Mouse (Mus musculus): ENCODE results near the gene Runx3. TPM values are rescaled to one million over a fixed set of nuclear protein-coding genes. Genes with fewer than 3 reads are reported as not detected.

Runx3 gene
- polyA plus RNA-seq, 1 experiment from 2014 or later, result 0.57 TPM

DNA sequence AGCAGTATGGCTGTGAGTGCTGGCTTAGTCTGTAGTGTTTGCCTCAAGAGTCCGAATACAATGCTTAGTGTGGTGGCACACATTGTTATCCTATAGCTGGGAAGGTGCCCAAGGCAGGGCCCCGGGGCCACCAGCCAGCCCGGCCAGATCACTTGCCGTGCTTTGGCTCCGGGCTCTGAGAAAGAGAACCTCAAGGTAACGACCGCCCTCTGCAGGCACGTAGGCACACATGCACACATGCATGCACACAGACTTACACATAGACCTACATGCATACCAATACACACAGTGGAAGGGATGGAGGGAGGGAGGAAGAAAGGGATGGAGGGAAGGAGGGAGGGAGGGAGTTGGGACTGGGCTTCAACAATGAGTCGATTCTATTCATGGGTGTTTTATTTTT, 2.6 kb upstream of the Runx3 start:
- Histone ChIP-seq H3K4me2 (ENCODE audit: low read depth, severe bottlenecking) (no peak overlapping the region), H3K36me3 (ENCODE audit: control insufficient read depth, insufficient read depth, low read length) (no peaks in the 10 kb centered on the region), H3K9ac (ENCODE audit: low read length) (no peak overlapping the region), H3K4me1 (ENCODE audit: control insufficient read depth, insufficient read depth, low read length) (peaks cover 5% of the 10 kb centered on the region; the same call in 1 of the 2 replicates), H3K9me3 (ENCODE audit: control insufficient read depth, low read length) (no peaks in the 10 kb centered on the region), H3K27ac (replicated peaks; ENCODE audit: low read depth, low read length) (no peak overlapping the region), H3K27me3 (ENCODE audit: control insufficient read depth, insufficient read depth, low read length) (no peaks in the 10 kb centered on the region), H3K4me3 (ENCODE audit: low read depth, low read length) (no peak overlapping the region)
- 94% methylated on average over 9 of the region's 9 CpGs for WGBS
- ATAC-seq (ENCODE audit: insufficient number of reproducible peaks, low FRiP score, low TSS enrichment, low read depth) (no peak), DNase-seq (ENCODE audit: low spot score) (no peak)

DNA sequence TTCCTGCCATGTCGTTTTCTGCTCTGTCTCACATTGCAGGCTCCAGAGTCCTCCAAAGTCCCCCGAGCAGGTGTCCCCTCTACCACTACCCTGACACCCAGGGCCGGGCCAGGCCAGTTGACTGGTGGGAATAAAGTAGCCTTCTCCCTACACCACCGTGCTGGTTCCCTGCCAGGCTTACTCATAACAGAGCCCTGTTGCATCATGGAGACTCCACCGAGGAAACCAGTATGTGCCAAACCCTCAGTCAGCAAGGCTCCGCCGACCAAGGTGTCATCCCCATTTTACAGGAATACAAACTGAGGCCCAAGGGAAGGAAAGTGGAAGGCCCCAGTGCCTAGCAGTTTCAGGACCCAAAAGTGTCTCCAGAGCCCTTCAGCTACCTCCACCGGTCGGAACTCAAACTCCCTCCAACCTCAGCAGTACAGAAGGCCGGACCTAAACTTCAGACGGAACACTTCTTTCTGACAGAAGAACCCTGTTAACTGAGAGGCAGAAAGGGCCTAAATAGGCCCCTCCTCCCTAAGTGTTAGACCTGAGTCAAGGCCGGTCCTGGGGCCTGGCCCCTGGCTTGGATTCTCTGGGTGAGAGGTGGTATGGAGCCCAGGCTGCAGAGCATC, 1.5 kb upstream of the Runx3 start:
- no peak overlapping the region for H3K4me3 ChIP-seq (ENCODE audit: low read depth, low read length)
- WGBS, result 89% methylated on average over 12 of the region's 12 CpGs
- no peaks in the 10 kb centered on the region for H3K27me3 ChIP-seq (ENCODE audit: control insufficient read depth, insufficient read depth, low read length)
- no peaks in the 10 kb centered on the region for H3K36me3 ChIP-seq (ENCODE audit: control insufficient read depth, insufficient read depth, low read length)
- DNase-seq (ENCODE audit: low spot score) (no peak), ATAC-seq (ENCODE audit: insufficient number of reproducible peaks, low FRiP score, low TSS enrichment, low read depth) (no peak)
- H3K27ac ChIP-seq (replicated peaks; ENCODE audit: low read depth, low read length), result no peak overlapping the region
- no peaks in the 10 kb centered on the region for H3K9me3 ChIP-seq (ENCODE audit: control insufficient read depth, low read length)
- H3K4me1 ChIP-seq (ENCODE audit: control insufficient read depth, insufficient read depth, low read length), result peaks cover 5% of the 10 kb centered on the region; the same call in 1 of the 2 replicates
- H3K4me2 ChIP-seq (ENCODE audit: low read depth, severe bottlenecking), result no peak overlapping the region
- H3K9ac ChIP-seq (ENCODE audit: low read length), result no peak overlapping the region

DNA sequence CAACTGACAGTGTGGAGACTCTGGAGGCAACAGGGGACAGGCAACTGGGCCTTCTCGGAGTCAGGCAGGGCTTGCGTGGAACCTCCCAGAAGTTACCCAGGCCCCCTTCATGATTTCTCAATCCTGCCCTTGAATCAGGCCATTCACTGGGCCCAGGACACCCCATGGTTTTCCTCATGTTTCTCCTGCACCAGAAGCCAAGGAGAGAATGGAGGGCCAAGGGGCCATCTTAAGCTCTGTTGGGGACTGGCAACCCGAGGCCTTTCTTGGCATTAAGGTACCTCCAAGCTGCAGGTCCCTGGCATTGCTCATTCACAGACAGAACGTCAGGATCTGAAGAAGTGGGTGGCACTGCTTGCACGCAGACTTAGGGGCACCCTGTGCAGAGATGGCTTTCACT, 3.3 kb downstream of the Runx3 start:
- no peak overlapping the region for H3K9ac ChIP-seq (ENCODE audit: low read length)
- no peak overlapping the region for H3K27ac ChIP-seq (replicated peaks; ENCODE audit: low read depth, low read length)
- no peaks in the 10 kb centered on the region for H3K9me3 ChIP-seq (ENCODE audit: control insufficient read depth, low read length)
- H3K4me2 ChIP-seq (ENCODE audit: low read depth, severe bottlenecking), result no peak overlapping the region
- H3K4me3 ChIP-seq (ENCODE audit: low read depth, low read length), result no peak overlapping the region
- no peak for DNase-seq (ENCODE audit: low spot score)
- no peaks in the 10 kb centered on the region for H3K27me3 ChIP-seq (ENCODE audit: control insufficient read depth, insufficient read depth, low read length)
- WGBS, result 83% methylated on average over 5 of the region's 5 CpGs
- no peaks in the 10 kb centered on the region for H3K36me3 ChIP-seq (ENCODE audit: control insufficient read depth, insufficient read depth, low read length)
- no peak for ATAC-seq (ENCODE audit: insufficient number of reproducible peaks, low FRiP score, low TSS enrichment, low read depth)
- peaks cover 5% of the 10 kb centered on the region for H3K4me1 ChIP-seq (ENCODE audit: control insufficient read depth, insufficient read depth, low read length)

DNA sequence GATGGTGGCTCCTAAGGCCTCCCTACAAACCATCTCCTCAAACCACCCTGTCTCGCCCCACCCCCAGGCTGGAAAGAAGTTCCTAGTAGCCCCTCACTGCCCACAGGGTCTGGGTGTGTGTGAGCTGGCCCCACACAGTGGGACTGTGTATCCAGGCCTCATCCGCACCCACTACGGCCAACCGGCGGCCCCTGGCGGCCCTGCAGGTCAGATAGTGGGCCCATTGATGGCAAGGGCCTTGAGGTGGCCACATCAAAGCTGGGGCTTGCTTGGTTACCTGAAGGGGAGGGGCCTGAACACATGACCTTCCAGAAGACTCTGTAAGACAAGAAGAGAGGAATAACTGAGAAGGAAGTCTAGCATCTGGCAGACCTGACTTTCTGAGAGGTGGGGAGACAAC, 4.3 kb downstream of the Runx3 start:
- Histone ChIP-seq H3K9me3 (ENCODE audit: control insufficient read depth, low read length) (no peaks in the 10 kb centered on the region), H3K27me3 (ENCODE audit: control insufficient read depth, insufficient read depth, low read length) (no peaks in the 10 kb centered on the region), H3K27ac (replicated peaks; ENCODE audit: low read depth, low read length) (no peak overlapping the region), H3K36me3 (ENCODE audit: control insufficient read depth, insufficient read depth, low read length) (no peaks in the 10 kb centered on the region), H3K4me2 (ENCODE audit: low read depth, severe bottlenecking) (no peak overlapping the region), H3K4me1 (ENCODE audit: control insufficient read depth, insufficient read depth, low read length) (peaks cover 10% of the 10 kb centered on the region), H3K9ac (ENCODE audit: low read length) (no peak overlapping the region), H3K4me3 (ENCODE audit: low read depth, low read length) (no peak overlapping the region)
- no peak for DNase-seq (ENCODE audit: low spot score)
- WGBS, result 94% methylated on average over 6 of the region's 6 CpGs
- no peak for ATAC-seq (ENCODE audit: insufficient number of reproducible peaks, low FRiP score, low TSS enrichment, low read depth)

DNA sequence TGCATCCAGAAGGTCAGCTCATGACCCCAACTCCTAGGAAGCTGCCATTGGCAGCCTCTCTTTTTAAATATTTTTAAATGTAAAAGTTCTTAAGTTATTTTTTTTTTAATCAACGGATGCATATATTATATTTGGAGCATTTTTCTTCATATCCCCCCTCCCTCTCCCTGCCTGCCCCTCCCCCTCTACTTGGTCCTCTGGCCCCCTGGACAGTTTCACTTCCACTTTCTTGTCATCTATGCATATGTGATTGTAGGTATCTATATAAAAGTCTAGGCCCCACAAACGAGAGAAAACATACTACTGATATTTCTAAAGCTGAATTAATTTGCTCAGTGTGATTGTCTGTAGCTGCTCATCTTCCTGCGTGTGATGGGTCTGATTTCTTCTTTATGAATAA, 4.7 kb downstream of the Runx3 start:
- no peak overlapping the region for H3K4me3 ChIP-seq (ENCODE audit: low read depth, low read length)
- DNase-seq (ENCODE audit: low spot score), result no peak
- no peak overlapping the region for H3K9ac ChIP-seq (ENCODE audit: low read length)
- H3K4me1 ChIP-seq (ENCODE audit: control insufficient read depth, insufficient read depth, low read length), result peaks cover 7% of the 10 kb centered on the region; the same call in 1 of the 2 replicates
- no peaks in the 10 kb centered on the region for H3K27me3 ChIP-seq (ENCODE audit: control insufficient read depth, insufficient read depth, low read length)
- no peak overlapping the region for H3K27ac ChIP-seq (replicated peaks; ENCODE audit: low read depth, low read length)
- H3K36me3 ChIP-seq (ENCODE audit: control insufficient read depth, insufficient read depth, low read length), result no peaks in the 10 kb centered on the region
- 87% methylated on average over 3 of the region's 3 CpGs for WGBS
- H3K4me2 ChIP-seq (ENCODE audit: low read depth, severe bottlenecking), result no peak overlapping the region
- no peak for ATAC-seq (ENCODE audit: insufficient number of reproducible peaks, low FRiP score, low TSS enrichment, low read depth)
- no peaks in the 10 kb centered on the region for H3K9me3 ChIP-seq (ENCODE audit: control insufficient read depth, low read length)

DNA sequence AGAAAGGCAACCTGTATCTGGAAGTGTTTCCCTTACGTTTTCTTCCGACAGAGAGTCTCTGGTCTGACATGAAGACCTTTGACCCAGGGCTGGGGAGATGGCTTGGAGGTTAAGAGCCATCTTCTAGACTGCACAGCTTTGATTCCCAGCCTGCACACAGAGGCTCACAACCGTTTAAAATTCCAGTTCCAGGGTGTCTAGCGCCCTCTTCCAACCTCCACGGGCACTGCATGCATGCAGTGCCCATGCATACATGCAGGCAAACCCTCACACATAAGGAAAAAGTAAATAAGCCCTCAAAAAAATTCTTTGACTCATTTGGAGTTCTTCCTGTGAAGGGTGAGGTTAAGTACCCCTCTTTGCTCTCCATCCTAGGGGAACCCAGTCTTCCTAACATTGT, 5.9 kb downstream of the Runx3 start:
- Histone ChIP-seq H3K27me3 (ENCODE audit: control insufficient read depth, insufficient read depth, low read length) (no peaks in the 10 kb centered on the region), H3K27ac (replicated peaks; ENCODE audit: low read depth, low read length) (no peak overlapping the region)
- 53% methylated on average over 5 of the region's 5 CpGs for WGBS

DNA sequence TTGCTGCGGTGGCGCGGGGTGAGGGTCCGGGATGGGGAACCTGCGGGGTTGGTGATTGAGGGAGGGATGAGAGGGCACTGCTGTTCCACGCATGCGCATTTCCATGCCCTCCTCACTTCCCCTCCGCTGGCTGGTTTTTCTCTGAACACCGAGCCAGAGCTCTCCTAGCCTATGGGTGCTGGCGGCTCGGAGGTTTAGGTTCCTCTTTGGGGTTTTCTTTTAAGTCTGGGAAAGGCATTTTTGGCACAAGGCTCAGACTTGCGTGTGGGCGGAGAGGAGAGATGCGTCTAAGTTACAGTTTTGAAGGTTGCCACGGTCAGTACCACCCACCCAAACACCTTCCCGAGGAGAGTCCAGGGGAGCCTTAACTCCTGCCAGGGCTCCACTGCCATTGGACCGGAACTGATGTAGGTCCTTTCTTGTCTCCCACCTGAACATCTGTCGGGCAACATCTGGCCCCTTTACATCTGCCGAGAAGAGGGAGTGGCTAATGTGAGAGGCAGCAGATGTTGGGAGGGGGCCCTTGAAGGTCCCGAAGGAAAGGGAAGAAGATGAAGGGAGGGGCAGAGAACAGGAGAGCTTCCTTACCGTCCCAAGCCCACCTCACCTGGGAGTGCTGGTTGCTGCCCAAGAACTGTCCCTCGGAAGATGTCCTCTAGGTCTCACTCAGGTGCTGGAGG, 8.5 kb downstream of the Runx3 start:
- Histone ChIP-seq H3K4me1 (ENCODE audit: control insufficient read depth, insufficient read depth, low read length) (peaks cover 7% of the 10 kb centered on the region; the same call in 1 of the 2 replicates), H3K4me3 (ENCODE audit: low read depth, low read length) (peak overlapping the region; percentile 22), H3K27ac (replicated peaks; ENCODE audit: low read depth, low read length) (no peak overlapping the region), H3K9me3 (ENCODE audit: control insufficient read depth, low read length) (no peaks in the 10 kb centered on the region), H3K27me3 (ENCODE audit: control insufficient read depth, insufficient read depth, low read length) (no peaks in the 10 kb centered on the region), H3K9ac (ENCODE audit: low read length) (peak overlapping the region; percentile 0; the same call in 1 of the 2 replicates), H3K36me3 (ENCODE audit: control insufficient read depth, insufficient read depth, low read length) (no peaks in the 10 kb centered on the region), H3K4me2 (ENCODE audit: low read depth, severe bottlenecking) (peak overlapping the region; percentile 58)
- peak; percentile 63 for DNase-seq (ENCODE audit: low spot score)
- ATAC-seq (ENCODE audit: insufficient number of reproducible peaks, low FRiP score, low TSS enrichment, low read depth), result no peak
- WGBS, result 11% methylated on average over 22 of the region's 22 CpGs

More for the DNA sequence above, 5.9 kb downstream of the Runx3 start:
- ATAC-seq (ENCODE audit: insufficient number of reproducible peaks, low FRiP score, low TSS enrichment, low read depth), result no peak
- H3K9me3 ChIP-seq (ENCODE audit: control insufficient read depth, low read length), result no peaks in the 10 kb centered on the region
- peaks cover 7% of the 10 kb centered on the region; the same call in 1 of the 2 replicates for H3K4me1 ChIP-seq (ENCODE audit: control insufficient read depth, insufficient read depth, low read length)
- no peaks in the 10 kb centered on the region for H3K36me3 ChIP-seq (ENCODE audit: control insufficient read depth, insufficient read depth, low read length)
- no peak for DNase-seq (ENCODE audit: low spot score)
- no peak overlapping the region for H3K4me3 ChIP-seq (ENCODE audit: low read depth, low read length)
- H3K4me2 ChIP-seq (ENCODE audit: low read depth, severe bottlenecking), result no peak overlapping the region
- H3K9ac ChIP-seq (ENCODE audit: low read length), result no peak overlapping the region

DNA sequence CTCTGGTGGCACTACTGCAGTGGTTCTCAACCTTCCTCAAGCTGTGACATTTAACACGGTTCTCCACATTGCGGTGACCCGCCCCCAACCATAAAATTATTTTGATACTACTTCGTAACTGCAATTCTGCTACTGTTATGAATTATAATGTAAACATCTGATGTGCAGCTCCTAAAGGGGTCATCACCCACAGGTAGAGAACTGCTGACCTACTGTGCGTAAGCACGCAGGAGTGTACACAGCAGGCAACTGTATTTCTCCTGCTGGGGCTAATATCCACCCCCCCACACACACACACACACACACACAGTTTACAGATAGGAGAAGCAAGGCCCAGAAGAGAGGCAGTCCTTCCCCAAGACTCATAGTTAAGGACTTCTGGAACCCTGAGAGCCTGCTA, 9.7 kb downstream of the Runx3 start:
- ATAC-seq (ENCODE audit: insufficient number of reproducible peaks, low FRiP score, low TSS enrichment, low read depth) (no peak), DNase-seq (ENCODE audit: low spot score) (no peak)
- WGBS, result 86% methylated on average over 6 of the region's 6 CpGs

More for the DNA sequence above, 9.7 kb downstream of the Runx3 start:
- H3K4me2 ChIP-seq (ENCODE audit: low read depth, severe bottlenecking), result no peak overlapping the region
- H3K9ac ChIP-seq (ENCODE audit: low read length), result no peak overlapping the region
- no peak overlapping the region for H3K27ac ChIP-seq (replicated peaks; ENCODE audit: low read depth, low read length)
- no peak overlapping the region for H3K4me3 ChIP-seq (ENCODE audit: low read depth, low read length)
- no peaks in the 10 kb centered on the region for H3K36me3 ChIP-seq (ENCODE audit: control insufficient read depth, insufficient read depth, low read length)
- H3K4me1 ChIP-seq (ENCODE audit: control insufficient read depth, insufficient read depth, low read length), result peaks cover 7% of the 10 kb centered on the region; the same call in 1 of the 2 replicates
- 0 out of 2 replicates have a peak, but pooled peaks cover 3% of the 10 kb centered on the region for H3K27me3 ChIP-seq (ENCODE audit: control insufficient read depth, insufficient read depth, low read length)
- H3K9me3 ChIP-seq (ENCODE audit: control insufficient read depth, low read length), result no peaks in the 10 kb centered on the region
